Mouse (Mus musculus) midbrain, embryonic 12.5 days (tissue): ENCODE results near the gene Cfap97d2. TPM values are rescaled to one million over a fixed set of nuclear protein-coding genes. Genes with fewer than 3 reads are reported as not detected.

Experiments used
- ATAC-seq: fragments of 200-750 bp; cut with Nextera tagmentation; 2 replicates; pipeline ENCODE4 v1.8.0; 2017; ENCODE audit warnings: low read depth, moderate TSS enrichment, moderate library complexity; ENCODE audit not compliant: low FRiP score
- H3K27ac ChIP-seq: fragments of 300-500 bp; sonication (generic); replicated peaks from 2 replicates; pipeline ENCODE4 v1.5.1; 2016; ENCODE audit warnings: mild to moderate bottlenecking
- H3K27me3 ChIP-seq: fragments of 300-500 bp; sonication (generic); 2 replicates; pipeline ENCODE4 v1.6.1; 2016; ENCODE audit warnings: mild to moderate bottlenecking
- H3K36me3 ChIP-seq: fragments of 300-500 bp; sonication (generic); 2 replicates; pipeline ENCODE4 v1.6.1; 2016
- H3K4me1 ChIP-seq: fragments of 300-500 bp; sonication (generic); 2 replicates; pipeline ENCODE4 v1.6.1; 2016
- H3K4me2 ChIP-seq: fragments of 300-500 bp; sonication (generic); replicated peaks from 2 replicates; pipeline ENCODE4 v1.6.1; 2016; ENCODE audit warnings: mild to moderate bottlenecking, moderate library complexity
- H3K4me3 ChIP-seq: fragments of 300-500 bp; sonication (generic); 2 replicates; pipeline ENCODE4 v1.5.1; 2016; ENCODE audit warnings: mild to moderate bottlenecking
- H3K9ac ChIP-seq: fragments of 300-500 bp; sonication (generic); replicated peaks from 2 replicates; pipeline ENCODE4 v1.6.1; 2016; ENCODE audit warnings: mild to moderate bottlenecking, moderate library complexity
- H3K9me3 ChIP-seq: fragments of 300-500 bp; sonication (generic); 2 replicates; pipeline ENCODE4 v1.6.1; 2016; ENCODE audit warnings: mild to moderate bottlenecking
- WGBS: fragments of 180-500 bp; shearing (Covaris S2); methylation state at CpG from one replicate; pipeline ENCODE4 v1.1.7; 2016; 5-methylcytosine and 5-hydroxymethylcytosine counted together
- polyA plus RNA-seq: library from polyadenylated mRNA; unstranded; fragments of >200 nt; fragmentation: Nextera tagmentation; extraction: Ambion mirVana; gene quantifications from 2 replicates; pipeline ENCODE4 v1.2.1, GENCODE M21; 2016

Gene Cfap97d2
- polyA plus RNA-seq, 1 experiment from 2014 or later = 0.84 TPM

- peak within 1 kb of the TSS; percentile 95 for H3K9ac ChIP-seq
- H3K36me3 ChIP-seq = peaks cover 19% of the 10 kb centered on the region
- H3K27me3 ChIP-seq = no peaks in the 10 kb centered on the region
- H3K4me1 ChIP-seq = peaks cover 18% of the 10 kb centered on the region
- peak within 1 kb of the TSS; percentile 99 for H3K4me3 ChIP-seq
- peak within 1 kb of the TSS; percentile 89 for H3K4me2 ChIP-seq
- ATAC-seq = peak; percentile 95
- WGBS = 9% methylated on average over 40 of the region's 40 CpGs
- peak within 1 kb of the TSS; percentile 73 for H3K27ac ChIP-seq
- no peaks in the 10 kb centered on the region for H3K9me3 ChIP-seq
Observed at GRCm38 (mm10) chr8:13756982-13757804, 51.5 kb downstream of the Cfap97d2 start, which contains the start of gene Cdc16. Gene Cdc16, plus strand, starts transcription at chr8:13757676.

GRCm38 (mm10) chr8:13757805-13758727 lies 52.4 kb downstream of the Cfap97d2 start:
- peaks cover 18% of the 10 kb centered on the region for H3K4me1 ChIP-seq
- H3K27ac ChIP-seq = peak overlapping the region; percentile 67
- ATAC-seq = peak; percentile 77
- 1% methylated on average over 38 of the region's 38 CpGs for WGBS
- no peaks in the 10 kb centered on the region for H3K27me3 ChIP-seq
- peak overlapping the region; percentile 95 for H3K9ac ChIP-seq
- H3K4me3 ChIP-seq = peak overlapping the region; percentile 99
- H3K4me2 ChIP-seq = peak overlapping the region; percentile 89
- H3K9me3 ChIP-seq = no peaks in the 10 kb centered on the region
- peaks cover 28% of the 10 kb centered on the region for H3K36me3 ChIP-seq

GRCm38 (mm10) chr8:13769206-13769605 lies 63.5 kb downstream of the Cfap97d2 start:
- H3K4me1 ChIP-seq = no peaks in the 10 kb centered on the region
- WGBS = 91% methylated on average over 11 of the region's 11 CpGs
- no peak overlapping the region for H3K4me3 ChIP-seq
- peaks cover 87% of the 10 kb centered on the region for H3K36me3 ChIP-seq
- no peak for ATAC-seq
- no peaks in the 10 kb centered on the region for H3K9me3 ChIP-seq
- H3K27me3 ChIP-seq = no peaks in the 10 kb centered on the region
- no peak overlapping the region for H3K4me2 ChIP-seq
- no peak overlapping the region for H3K27ac ChIP-seq
- no peak overlapping the region for H3K9ac ChIP-seq

- H3K4me2 ChIP-seq = no peak overlapping the region
- peaks cover 9% of the 10 kb centered on the region for H3K4me1 ChIP-seq
- H3K9me3 ChIP-seq = no peaks in the 10 kb centered on the region
- H3K27me3 ChIP-seq = no peaks in the 10 kb centered on the region
- peaks cover 61% of the 10 kb centered on the region for H3K36me3 ChIP-seq
- WGBS = 90% methylated on average over 3 of the region's 3 CpGs
- ATAC-seq = no peak
- H3K9ac ChIP-seq = no peak overlapping the region
- no peak overlapping the region for H3K27ac ChIP-seq
- no peak overlapping the region for H3K4me3 ChIP-seq
Observed at GRCm38 (mm10) chr8:13780536-13780935, 74.8 kb downstream of the Cfap97d2 start.

GRCm38 (mm10) chr8:13785250-13785763 lies 79.6 kb downstream of the Cfap97d2 start, which contains the start of gene Upf3a:
Gene Upf3a, plus strand, starts transcription at chr8:13785615.
- Histone ChIP-seq H3K27ac (peak within 1 kb of the TSS; percentile 98), H3K36me3 (peaks cover 29% of the 10 kb centered on the region), H3K9ac (peak within 1 kb of the TSS; percentile 83), H3K4me2 (peak within 1 kb of the TSS; percentile 70), H3K4me3 (peak within 1 kb of the TSS; percentile 67), H3K4me1 (peaks cover 16% of the 10 kb centered on the region), H3K27me3 (no peaks in the 10 kb centered on the region), H3K9me3 (no peaks in the 10 kb centered on the region)
- WGBS = under 1% methylated on average over 47 of the region's 47 CpGs
- ATAC-seq = peak; percentile 94

- ATAC-seq = peak; percentile 95
- no peaks in the 10 kb centered on the region for H3K9me3 ChIP-seq
- WGBS = under 1% methylated on average over 45 of the region's 47 CpGs
Observed at GRCm38 (mm10) chr8:13785764-13786299, 80.1 kb downstream of the Cfap97d2 start.

GRCm38 (mm10) chr8:13789606-13790005 lies 83.9 kb downstream of the Cfap97d2 start:
- Histone ChIP-seq H3K4me2 (no peak overlapping the region), H3K4me3 (no peak overlapping the region), H3K27ac (no peak overlapping the region), H3K36me3 (peaks cover 33% of the 10 kb centered on the region), H3K9ac (no peak overlapping the region), H3K4me1 (peaks cover 12% of the 10 kb centered on the region), H3K9me3 (no peaks in the 10 kb centered on the region), H3K27me3 (no peaks in the 10 kb centered on the region)
- 96% methylated on average over 8 of the region's 8 CpGs for WGBS
- ATAC-seq = no peak

More at GRCm38 (mm10) chr8:13785764-13786299, 80.1 kb downstream of the Cfap97d2 start:
- Histone ChIP-seq H3K27me3 (no peaks in the 10 kb centered on the region), H3K36me3 (peaks cover 24% of the 10 kb centered on the region), H3K4me3 (peak overlapping the region; percentile 67), H3K4me2 (peak overlapping the region; percentile 70), H3K27ac (peak overlapping the region; percentile 98), H3K4me1 (peaks cover 16% of the 10 kb centered on the region), H3K9ac (peak overlapping the region; percentile 83)

Other genes with a start within 250 kb of the Cfap97d2 start
- 17.0 and 18.0 TPM in 2 replicates for gene Gas6, start 211.4 kb upstream of the Cfap97d2 start, polyA plus RNA-seq
- gene 1700029H14Rik, start 143.4 kb upstream of the Cfap97d2 start, polyA plus RNA-seq = not detected in 2 replicates
- 22.7 and 23.7 TPM in 2 replicates for gene Rasa3, start 28.3 kb upstream of the Cfap97d2 start, polyA plus RNA-seq
- 212 and 224 TPM in 2 replicates for gene Cdc16, start 51.8 kb downstream of the Cfap97d2 start, polyA plus RNA-seq
- gene Upf3a, start 79.7 kb downstream of the Cfap97d2 start, polyA plus RNA-seq = 43.1 and 45.7 TPM in 2 replicates
- gene AF366264, start 132.5 kb downstream of the Cfap97d2 start, polyA plus RNA-seq = not detected in 2 replicates
- gene Champ1, start 163.8 kb downstream of the Cfap97d2 start, polyA plus RNA-seq = 53.2 and 53.9 TPM in 2 replicates
- gene Coprs, start 184.4 kb downstream of the Cfap97d2 start, polyA plus RNA-seq = 69.8 and 72.5 TPM in 2 replicates